Mouse (Mus musculus) liver, embryonic 14.5 days (tissue): Measurements from ENCODE around the gene Zdhhc12. TPM values are rescaled to one million over a fixed set of nuclear protein-coding genes. Genes with fewer than 3 reads are reported as not detected.

Experiments
- ATAC-seq: fragments of 200-750 bp; cut with Nextera tagmentation; 2 replicates; pipeline ENCODE4 v1.8.0; 2017; ENCODE audit warnings: moderate number of reproducible peaks, mild to moderate bottlenecking, moderate library complexity; ENCODE audit not compliant: insufficient read depth
- DNase-seq, 3 experiments: peaks; one replicate each; pipeline ENCODE4 v3.0.0-alpha.2; 2012 to 2013; ENCODE audit warnings: low read depth in 3 of 3, low spot score in 3 of 3
- H3K27ac ChIP-seq: fragments of 300-500 bp; sonication (generic); 2 replicates; pipeline ENCODE4 v1.5.1; 2014; ENCODE audit warnings: moderate library complexity, mild to moderate bottlenecking, control low read depth, inconsistent platforms
- H3K27me3 ChIP-seq: fragments of 300-500 bp; sonication (generic); 2 replicates; pipeline ENCODE4 v1.6.1; 2014; ENCODE audit warnings: mild to moderate bottlenecking, low read length, moderate library complexity; ENCODE audit not compliant: control insufficient read depth, insufficient read depth
- H3K36me3 ChIP-seq: fragments of 300-500 bp; sonication (generic); replicated peaks from 2 replicates; pipeline ENCODE4 v1.6.1; 2014; ENCODE audit warnings: low read depth; ENCODE audit not compliant: control insufficient read depth, insufficient read depth
- H3K4me1 ChIP-seq, 2 experiments: fragments of 200-500 bp in 1 of 2; fragments of 300-500 bp in 1 of 2; sonication (generic) in 1 of 2; replicated peaks; 2 replicates each; pipeline ENCODE4 v1.6.1; 2012 to 2014; ENCODE audit warnings: antibody characterized with exemption in 1 of 2, inconsistent platforms in 1 of 2, low read length in 1 of 2; ENCODE audit not compliant: control insufficient read depth in 2 of 2, insufficient read depth in 2 of 2
- H3K4me2 ChIP-seq: fragments of 300-500 bp; sonication (generic); 2 replicates; pipeline ENCODE4 v1.6.1; 2014; ENCODE audit warnings: low read depth, mild to moderate bottlenecking, control low read depth, moderate library complexity
- H3K4me3 ChIP-seq, 2 experiments: fragments of 200-500 bp in 1 of 2; fragments of 300-500 bp in 1 of 2; sonication (generic) in 1 of 2; 2 replicates each; pipeline ENCODE4 v1.5.1; 2012 to 2014; ENCODE audit warnings: low read depth in 2 of 2, low read length in 2 of 2, mild to moderate bottlenecking in 2 of 2, control low read depth in 1 of 2, inconsistent platforms in 1 of 2, moderate library complexity in 1 of 2; ENCODE audit not compliant: insufficient read depth in 1 of 2
- H3K9ac ChIP-seq: fragments of 300-500 bp; sonication (generic); replicated peaks from 2 replicates; pipeline ENCODE4 v1.6.1; 2014; ENCODE audit warnings: mild to moderate bottlenecking, control low read depth, moderate library complexity
- H3K9me3 ChIP-seq: fragments of 300-500 bp; sonication (generic); 2 replicates; pipeline ENCODE4 v1.6.1; 2016; ENCODE audit warnings: low read length, mixed read lengths; ENCODE audit not compliant: control insufficient read depth
- CTCF ChIP-seq: IDR thresholded peaks from 2 replicates; pipeline ENCODE4 v1.5.1; 2016; ENCODE audit warnings: antibody characterized with exemption, low read depth, control low read depth
- EP300 ChIP-seq: IDR thresholded peaks from 2 replicates; pipeline ENCODE4 v1.6.1; 2016; ENCODE audit warnings: antibody characterized with exemption, low read depth
- WGBS: fragments of 180-500 bp; shearing (Covaris S2); extraction: QIAGEN DNeasy Blood & Tissue Kit; methylation state at CpG from one replicate; pipeline ENCODE4 v1.1.7; 2014; ENCODE audit not compliant: insufficient replicate concordance; 5-methylcytosine and 5-hydroxymethylcytosine counted together
- polyA plus RNA-seq, 2 experiments: library from polyadenylated mRNA; depleted of rRNA in 1 of 2; stranded (reverse) in 1 of 2; unstranded in 1 of 2; fragments of >200 nt; fragmentation: Nextera tagmentation in 1 of 2; extraction: Ambion mirVana in 1 of 2; gene quantifications; 2 replicates each; pipeline versions ENCODE4 v1.2.1 to v1.2.3; 2012 to 2014

Zdhhc12 gene
- polyA plus RNA-seq, 2 experiments = 17.4 to 25.5 TPM

- Histone ChIP-seq H3K4me2 (no peak overlapping the region), H3K9me3 (no peaks in the 10 kb centered on the region), H3K27me3 (no peaks in the 10 kb centered on the region), H3K36me3 (peaks cover 9% of the 10 kb centered on the region), H3K4me3 (no peak overlapping the region), H3K27ac (no peak overlapping the region), H3K9ac (no peak overlapping the region), H3K4me1 (peaks cover 9 to 16% of the 10 kb centered on the region in 2 experiments)
- ATAC-seq (peak; percentile 31; the same call in 1 of the 2 replicates), DNase-seq (no peak)
- 23% methylated on average over 5 of the region's 5 CpGs for WGBS
- no peak for TF ChIP-seq CTCF
- TF ChIP-seq EP300 = no peak
These were observed 19.1 kb upstream of the Zdhhc12 start for GRCm38 (mm10) chr2:30112564-30112963.

GRCm38 (mm10) chr2:30111500-30111899, 18.1 kb upstream of the Zdhhc12 start:
- Histone ChIP-seq H3K27me3 (no peaks in the 10 kb centered on the region), H3K4me1 (peaks cover 9 to 16% of the 10 kb centered on the region in 2 experiments), H3K9ac (no peak overlapping the region; the same call in 1 of the 2 replicates), H3K9me3 (no peaks in the 10 kb centered on the region), H3K4me2 (no peak overlapping the region), H3K4me3 (no peak overlapping the region), H3K36me3 (peaks cover 9% of the 10 kb centered on the region), H3K27ac (no peak overlapping the region)
- 20% methylated on average over 2 of the region's 2 CpGs for WGBS
- ATAC-seq (peak; percentile 82), DNase-seq (peak in 1 of 3 experiments; percentile 49)
- TF ChIP-seq CTCF (no peak), EP300 (peak; percentile 88)

DNA sequence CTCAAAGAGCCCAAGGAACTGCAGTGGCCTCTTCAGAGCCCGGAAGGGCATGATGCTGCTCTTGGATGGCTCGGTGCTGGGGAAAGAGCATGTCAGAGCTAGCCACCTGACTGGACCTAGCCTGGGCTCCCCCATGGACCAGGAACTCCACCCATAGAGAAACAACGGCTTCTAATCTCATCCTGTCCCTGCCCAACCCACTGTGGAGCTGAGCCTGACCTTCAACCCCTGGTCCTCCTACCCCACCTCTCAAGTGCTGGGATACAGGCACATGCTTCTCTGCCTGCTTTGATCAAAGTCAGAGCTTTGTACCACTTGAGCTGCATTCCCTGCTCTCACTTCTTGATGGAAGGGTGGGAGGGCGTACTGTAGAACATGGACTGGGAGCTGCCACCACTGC, 14.8 kb upstream of the Zdhhc12 start:
- ATAC-seq (no peak), DNase-seq (no peak)
- Histone ChIP-seq H3K27ac (no peak overlapping the region), H3K36me3 (peaks cover 9% of the 10 kb centered on the region), H3K4me1 (peaks cover 9 to 16% of the 10 kb centered on the region in 2 experiments), H3K9ac (no peak overlapping the region), H3K4me3 (no peak overlapping the region), H3K27me3 (no peaks in the 10 kb centered on the region), H3K4me2 (no peak overlapping the region), H3K9me3 (no peaks in the 10 kb centered on the region)
- 73% methylated on average over 4 of the region's 4 CpGs for WGBS
- no peak for TF ChIP-seq CTCF

DNA sequence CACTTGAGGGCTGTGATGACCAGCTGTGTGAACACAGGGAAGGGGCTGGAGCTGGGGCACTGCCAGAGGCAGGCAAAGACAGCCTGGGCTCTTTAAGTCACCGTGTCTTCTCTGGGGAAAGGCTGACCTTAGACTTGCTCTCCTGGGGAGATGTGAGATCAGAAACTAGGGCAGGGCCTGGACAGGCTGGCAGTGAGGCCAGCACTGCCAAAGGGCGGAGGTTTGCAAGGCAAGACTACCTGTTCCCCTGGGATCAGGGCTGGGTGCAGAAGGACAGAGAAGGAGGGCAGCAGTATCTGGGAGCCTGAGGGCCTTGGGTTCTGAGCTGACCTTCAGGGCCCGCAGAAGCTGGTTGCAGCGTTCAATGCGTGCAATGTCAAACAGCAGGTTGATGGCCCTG, 14.2 kb upstream of the Zdhhc12 start:
- H3K36me3 ChIP-seq = peaks cover 9% of the 10 kb centered on the region
- no peak overlapping the region for H3K4me3 ChIP-seq
- no peaks in the 10 kb centered on the region for H3K27me3 ChIP-seq
- TF ChIP-seq EP300 = no peak
- TF ChIP-seq CTCF = no peak
- H3K27ac ChIP-seq = no peak overlapping the region
- no peak overlapping the region for H3K4me2 ChIP-seq
- H3K9ac ChIP-seq = no peak overlapping the region
- 87% methylated on average over 5 of the region's 5 CpGs for WGBS
- peaks cover 8 to 12% of the 10 kb centered on the region in 2 experiments for H3K4me1 ChIP-seq
- no peaks in the 10 kb centered on the region for H3K9me3 ChIP-seq
- ATAC-seq = no peak
- DNase-seq = no peak

GRCm38 (mm10) chr2:30106364-30106763, 12.9 kb upstream of the Zdhhc12 start:
- H3K4me2 ChIP-seq = no peak overlapping the region
- no peaks in the 10 kb centered on the region for H3K27me3 ChIP-seq
- H3K27ac ChIP-seq = no peak overlapping the region
- H3K36me3 ChIP-seq = peaks cover 9% of the 10 kb centered on the region
- ATAC-seq (no peak; the same call in 1 of the 2 replicates), DNase-seq (peak in 2 of 3 experiments; percentile 41 to 43)
- no peaks in the 10 kb centered on the region for H3K9me3 ChIP-seq
- H3K4me3 ChIP-seq = no peak overlapping the region
- no peak overlapping the region for H3K9ac ChIP-seq
- peaks cover under 1 to 5% of the 10 kb centered on the region in 2 experiments; a peak in 3 of 4 replicates for H3K4me1 ChIP-seq
- peak; percentile 91 for TF ChIP-seq CTCF
- no peak for TF ChIP-seq EP300
